Mouse (Mus musculus) adrenal gland, adult 18-20 months (tissue): Measurements from ENCODE around the gene Gm525. TPM values are rescaled to one million over a fixed set of nuclear protein-coding genes. Genes with fewer than 3 reads are reported as not detected.
A peak's percentile ranks its signal among the peaks of the same experiment; 100 is the strongest.
"Not testable (repeated sequence)": the region's sequence is repeated elsewhere in the genome, so short reads cannot be mapped to it uniquely, and the experiment has no call there.

Experiments
- DNase-seq, 2 experiments: peaks; one replicate each; pipeline ENCODE4 v3.0.0; 2021 to 2022; ENCODE audit warnings: low spot score in 2 of 2
- total RNA-seq, 2 experiments: library from RNA; stranded (reverse); gene quantifications; 1 replicate in 1 of 2; 2 replicates in 1 of 2; pipeline ENCODE4 v1.2.3; 2021

The Gm525 gene
- total RNA-seq, 2 experiments from 2014 or later = not detected

DNA sequence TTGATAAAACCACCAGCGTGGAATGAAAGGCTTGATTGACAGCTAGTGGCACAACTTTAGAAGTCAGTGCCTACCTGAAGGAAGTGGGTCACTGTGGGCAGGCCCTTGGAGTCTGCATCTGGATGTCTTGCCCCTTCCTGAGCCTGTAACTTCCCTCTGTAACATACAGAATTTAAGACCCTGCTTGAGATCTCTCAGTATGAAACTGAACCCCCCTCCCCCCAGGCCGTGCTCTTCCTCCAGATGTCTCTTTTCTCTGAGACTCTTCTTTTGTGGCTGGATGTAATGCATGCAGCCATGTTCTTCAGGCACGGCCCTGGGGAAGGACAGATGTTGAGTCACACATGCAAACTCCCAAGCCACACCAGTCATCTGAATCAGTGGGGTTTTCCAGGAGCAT, 21.7 kb downstream of the Gm525 start:
- DNase-seq = no peak

GRCm38 (mm10) chr11:89097292-89097691, 23.7 kb downstream of the Gm525 start:
- DNase-seq = not testable (repeated sequence)

- DNase-seq = no peak
Measured at GRCm38 (mm10) chr11:89098083-89098835, 24.6 kb downstream of the Gm525 start.

- no peak for DNase-seq
Measured at GRCm38 (mm10) chr11:89098930-89099329, 25.3 kb downstream of the Gm525 start.

DNA sequence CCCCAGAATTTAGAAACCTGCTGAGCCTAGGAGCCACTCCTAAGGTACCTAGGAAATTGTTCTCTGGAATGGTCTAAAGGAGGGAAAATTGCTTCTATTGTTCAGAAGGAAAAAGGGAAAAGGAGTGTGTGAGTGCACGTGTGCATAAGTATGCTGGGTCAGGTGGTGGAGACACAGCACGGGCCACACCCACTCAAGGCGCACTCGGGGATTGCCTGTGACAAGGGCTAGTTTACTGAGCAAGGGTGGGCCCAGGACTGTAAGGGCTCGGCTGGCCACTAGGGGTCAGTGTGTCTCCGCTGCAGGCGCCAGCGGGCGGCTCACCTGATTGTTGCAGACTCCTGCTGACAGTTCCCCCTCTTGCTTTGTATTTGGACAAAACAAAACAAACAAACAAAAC, 26.8 kb downstream of the Gm525 start:
- DNase-seq = peak; percentile 88 to 93

DNA sequence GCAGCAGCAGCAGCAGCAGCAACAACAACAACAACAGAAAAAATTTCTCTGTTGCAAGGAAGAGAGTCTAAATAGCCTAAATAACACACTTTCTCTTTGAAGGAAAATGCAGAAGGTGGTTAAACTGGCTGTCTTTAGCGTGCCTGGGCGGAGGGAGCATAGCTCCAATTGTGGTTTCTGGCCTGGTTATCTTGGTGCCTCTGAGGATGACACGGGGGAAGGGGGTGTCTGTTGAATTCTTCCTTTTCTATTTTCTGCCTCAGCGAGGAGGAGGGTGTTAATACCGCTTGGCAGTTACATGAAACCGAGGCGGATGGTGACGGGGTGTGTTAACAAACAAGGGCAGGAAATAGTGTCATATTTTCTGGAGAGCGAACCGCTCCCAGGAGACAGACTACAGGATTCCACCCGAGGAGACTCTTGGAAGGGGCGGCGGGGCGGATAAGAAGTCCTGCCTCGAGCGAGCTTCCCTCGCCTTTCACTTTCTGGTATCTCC, 27.2 kb downstream of the Gm525 start:
- DNase-seq = peak; percentile 35 to 48

DNA sequence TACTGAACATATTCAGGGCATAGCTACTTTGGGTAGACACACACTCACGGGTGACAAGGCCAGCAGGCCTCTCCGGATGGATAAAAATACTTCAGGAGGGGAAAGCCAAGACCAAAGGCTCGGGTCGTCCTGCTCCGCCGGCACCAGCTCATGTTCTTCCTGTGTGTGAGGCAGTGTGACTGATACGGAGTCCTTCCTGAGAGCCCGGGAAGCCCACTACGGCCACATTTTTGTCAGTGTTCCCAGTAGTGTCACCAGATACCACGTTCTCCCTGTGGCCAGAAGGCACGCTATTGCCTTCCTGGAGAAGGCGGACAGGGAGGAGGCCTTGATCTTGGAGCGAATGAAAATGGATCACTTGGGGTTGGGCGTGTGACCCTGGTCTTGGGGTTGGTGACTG, 29.5 kb downstream of the Gm525 start:
- no peak for DNase-seq

GRCm38 (mm10) chr11:89105211-89105610, 31.6 kb downstream of the Gm525 start:
- DNase-seq = no peak

DNA sequence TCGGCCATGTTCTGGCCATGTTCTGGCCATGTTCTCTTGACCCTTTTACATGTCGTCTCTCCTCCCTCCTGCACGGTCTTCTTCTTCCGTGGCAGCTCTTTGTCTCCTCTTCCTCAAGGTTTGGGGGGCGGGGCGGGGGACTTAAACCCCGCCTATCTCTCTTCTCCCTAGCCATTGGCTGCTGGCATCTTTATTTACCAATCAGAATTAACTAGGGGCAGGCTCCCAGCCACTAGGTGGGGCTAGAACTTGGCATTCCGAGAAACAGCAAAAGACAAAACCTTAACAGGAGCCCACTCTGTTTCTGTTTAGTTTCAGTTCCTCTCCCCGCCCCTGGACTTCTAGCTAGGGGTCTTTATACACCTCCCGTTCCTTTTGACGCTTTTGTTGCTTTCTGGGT, 32.2 kb downstream of the Gm525 start:
- DNase-seq = no peak

DNA sequence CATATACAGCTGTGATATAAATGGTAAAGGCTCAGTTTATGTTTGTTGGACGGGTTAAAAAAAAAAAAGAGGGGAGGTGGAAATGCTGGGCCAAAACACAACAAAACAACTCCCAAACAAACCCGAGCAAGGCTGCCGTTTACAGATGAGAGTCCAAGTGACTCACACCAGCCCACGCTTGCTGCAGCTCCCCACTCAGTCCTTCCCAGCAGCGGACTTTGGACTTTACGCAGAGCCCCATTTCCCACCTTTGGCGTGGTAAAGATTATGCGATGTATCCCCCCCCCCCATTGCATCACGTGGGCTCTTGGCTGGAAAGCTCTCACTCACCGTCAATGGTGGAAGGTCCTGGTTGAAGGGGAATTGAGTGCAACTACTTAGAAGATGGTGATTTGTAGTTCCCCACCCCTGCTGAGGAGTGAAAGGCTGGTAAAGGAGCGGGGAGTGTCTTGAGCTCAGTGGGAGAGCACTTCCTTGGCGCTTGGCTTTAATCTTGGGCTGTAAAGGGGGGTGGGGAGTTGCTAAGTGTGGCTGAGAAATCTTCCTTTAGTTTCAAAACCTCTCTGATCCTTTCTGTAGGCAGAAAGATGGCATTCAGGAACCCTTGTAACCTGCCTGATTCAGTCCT, 33.7 kb downstream of the Gm525 start:
- DNase-seq = no peak

- DNase-seq = peak; percentile 14 to 30
Measured at GRCm38 (mm10) chr11:89124411-89124810, 50.8 kb downstream of the Gm525 start.

- no peak for DNase-seq
Measured at GRCm38 (mm10) chr11:89130856-89131255, 57.2 kb downstream of the Gm525 start.

DNA sequence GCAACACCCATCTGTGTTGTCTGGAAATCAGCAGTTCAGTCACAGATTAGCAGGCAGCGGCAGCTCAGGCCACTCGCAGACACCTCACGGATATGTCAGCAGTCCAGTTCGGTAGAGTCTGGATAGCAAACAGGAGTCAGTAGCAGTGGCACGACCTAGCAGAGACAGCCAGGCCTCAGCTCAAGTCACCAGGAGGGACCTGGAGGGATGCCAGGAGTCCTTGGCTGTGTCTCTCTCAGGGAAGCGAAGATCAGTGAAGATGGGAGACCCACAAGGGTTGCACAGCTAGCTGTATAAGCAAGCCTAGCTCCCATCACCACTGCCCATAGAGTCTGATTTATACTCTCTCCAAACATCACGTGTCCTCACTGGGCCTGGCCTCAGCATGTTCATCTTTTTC, 58.8 kb downstream of the Gm525 start:
- peak in 1 of 2 experiments; percentile 16 for DNase-seq

GRCm38 (mm10) chr11:89134211-89134610, 60.6 kb downstream of the Gm525 start:
- DNase-seq = no peak

- no peak for DNase-seq
Measured at GRCm38 (mm10) chr11:89137915-89138314, 64.3 kb downstream of the Gm525 start.

Other genes starting within 250 kb of the Gm525 start
- 100 to 1,000 TPM; 107 to 121 TPM for gene Akap1, start 209.3 kb upstream of the Gm525 start, total RNA-seq
- 100 to 1,000 TPM; 108 to 245 TPM for gene Scpep1, start 118.4 kb upstream of the Gm525 start, total RNA-seq
- not detected for gene Elobl, start 106.9 kb upstream of the Gm525 start, total RNA-seq
- gene Coil, start 103.6 kb upstream of the Gm525 start, total RNA-seq = 1 to 10 TPM; 9.0 to 9.4 TPM
- gene Trim25, start 74.5 kb upstream of the Gm525 start, total RNA-seq = 100 to 1,000 TPM; 133 to 185 TPM
- 10 to 100 TPM; 10.9 to 12.2 TPM for gene Dgke, start 7.0 kb upstream of the Gm525 start, total RNA-seq
- gene Nog, start 228.5 kb downstream of the Gm525 start, total RNA-seq = 1 to 10 TPM in 1 of 2 experiments, under 1 TPM in 1; 0.46 to 1.2 TPM